Mouse (Mus musculus) heart, adult 11 months (tissue): ENCODE results near the gene Gm20388.

Source experiments
- DNase-seq: peaks from one replicate; pipeline ENCODE4 v3.0.0; 2022

Gm20388 gene

DNA sequence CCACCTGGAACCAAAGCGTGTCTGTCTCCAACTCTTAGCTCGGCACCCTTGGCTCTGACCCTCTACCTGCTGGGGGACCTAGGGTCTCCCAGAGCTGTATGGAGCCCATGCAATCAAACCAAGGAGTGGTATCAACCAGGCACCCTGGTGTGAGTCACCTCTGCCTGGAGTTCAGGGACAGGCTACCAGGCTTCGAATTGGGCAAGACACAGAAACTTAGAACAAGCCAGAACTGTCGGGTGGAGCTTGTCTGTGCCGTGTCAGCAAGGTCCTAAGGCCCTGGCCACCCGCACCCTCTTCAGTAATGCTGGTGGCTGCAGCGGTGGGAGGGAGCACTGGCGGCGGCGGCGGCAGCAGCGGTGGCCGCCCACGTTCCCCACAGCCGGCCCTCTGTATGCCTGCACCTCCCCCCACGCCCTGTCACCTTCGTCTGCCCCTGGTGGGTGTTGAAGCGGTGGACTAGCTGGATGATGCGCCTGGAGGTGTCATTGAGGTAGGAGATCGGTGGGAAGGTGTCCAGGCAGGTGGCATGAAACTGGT lies 2526.0 kb downstream of the Gm20388 start:
- DNase-seq: no peak

DNA sequence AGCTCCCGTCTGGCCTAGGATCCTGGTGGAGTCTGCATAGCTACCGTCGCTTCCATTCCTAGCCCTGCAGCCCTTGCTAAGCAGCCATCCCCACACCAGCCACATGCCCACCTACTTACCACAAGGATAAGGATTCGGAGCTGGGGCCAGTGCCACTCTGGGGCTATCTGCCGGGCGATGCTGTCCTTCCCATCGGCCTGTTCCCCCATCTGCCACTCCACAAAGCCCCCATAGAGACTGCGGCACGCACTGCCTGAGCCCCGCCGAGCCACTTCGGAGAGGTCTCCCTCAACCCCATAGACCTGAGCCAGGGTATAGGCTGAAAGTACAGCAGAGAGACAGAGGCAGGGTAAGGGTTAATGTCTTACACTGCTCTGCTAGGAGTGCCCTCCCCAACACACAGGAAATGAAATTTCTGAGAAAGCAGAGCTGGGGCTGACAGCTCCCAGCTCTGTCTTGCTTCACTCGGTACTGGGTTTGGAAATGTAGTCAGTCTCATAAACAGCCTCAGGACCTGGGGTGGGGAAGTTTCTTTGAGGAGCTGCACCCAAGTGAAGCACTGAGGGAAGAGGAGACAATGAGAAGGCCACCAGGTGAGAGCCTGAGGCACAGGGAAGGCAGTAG lies 2527.2 kb downstream of the Gm20388 start:
- DNase-seq: peak; percentile 91

DNA sequence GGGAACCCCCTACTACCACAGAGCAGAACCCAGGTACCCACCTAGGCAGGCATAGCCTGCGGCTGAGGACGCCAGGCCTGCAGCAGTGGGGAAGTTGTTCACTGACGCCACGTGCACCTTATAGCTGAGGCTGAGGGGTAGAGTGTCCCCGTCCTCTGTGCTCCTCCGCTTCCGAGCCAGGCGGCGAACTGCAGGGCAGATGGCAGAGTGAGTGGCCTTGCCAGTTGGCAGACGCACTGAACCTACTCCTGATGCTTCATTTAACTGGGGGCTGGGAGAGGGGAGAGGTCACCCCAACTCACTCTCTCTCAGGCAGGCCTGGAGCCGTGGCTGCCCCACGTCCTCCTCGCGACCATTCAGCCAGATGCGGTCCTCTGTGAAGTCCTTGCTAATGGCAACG lies 2528.7 kb downstream of the Gm20388 start:
- DNase-seq: no peak

DNA sequence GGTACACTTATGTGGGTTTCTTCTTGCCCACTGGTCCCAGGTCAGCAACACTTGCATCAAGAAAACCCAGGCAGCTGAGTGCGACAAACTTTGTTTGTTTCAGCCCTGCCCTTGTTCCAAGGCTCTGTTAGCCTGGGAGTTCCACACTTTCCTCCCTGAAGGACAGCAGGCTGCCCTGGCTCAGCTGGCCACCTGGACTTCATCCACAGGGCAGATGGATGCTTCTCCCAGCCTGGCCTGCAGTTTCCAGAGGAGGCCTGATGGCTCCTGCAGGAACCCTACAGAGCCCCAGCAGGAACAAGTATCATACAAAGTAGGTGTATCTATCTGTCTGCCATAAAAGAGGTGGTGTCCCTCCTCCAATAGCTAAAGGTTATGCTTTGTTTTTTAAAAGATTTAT lies 2530.7 kb downstream of the Gm20388 start:
- DNase-seq: no peak

DNA sequence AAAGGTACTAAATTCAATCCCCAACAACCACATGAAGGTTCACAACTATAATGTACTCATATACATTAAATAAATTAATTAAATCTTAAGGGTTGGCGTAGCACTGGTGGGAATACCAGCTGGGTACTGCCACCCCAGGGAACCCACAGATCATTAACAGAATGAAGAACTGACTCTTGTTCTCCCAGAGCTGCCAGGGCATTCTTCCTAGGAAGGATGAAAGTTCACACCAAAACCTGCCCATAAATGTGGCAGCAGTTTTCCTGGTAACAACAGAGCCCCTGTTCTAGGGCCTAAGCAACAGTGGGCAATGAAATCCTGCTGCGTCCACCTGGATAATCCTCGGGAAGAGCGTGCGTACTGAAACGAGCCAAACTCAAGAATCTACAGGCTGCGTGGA lies 2531.7 kb downstream of the Gm20388 start:
- no peak for DNase-seq

DNA sequence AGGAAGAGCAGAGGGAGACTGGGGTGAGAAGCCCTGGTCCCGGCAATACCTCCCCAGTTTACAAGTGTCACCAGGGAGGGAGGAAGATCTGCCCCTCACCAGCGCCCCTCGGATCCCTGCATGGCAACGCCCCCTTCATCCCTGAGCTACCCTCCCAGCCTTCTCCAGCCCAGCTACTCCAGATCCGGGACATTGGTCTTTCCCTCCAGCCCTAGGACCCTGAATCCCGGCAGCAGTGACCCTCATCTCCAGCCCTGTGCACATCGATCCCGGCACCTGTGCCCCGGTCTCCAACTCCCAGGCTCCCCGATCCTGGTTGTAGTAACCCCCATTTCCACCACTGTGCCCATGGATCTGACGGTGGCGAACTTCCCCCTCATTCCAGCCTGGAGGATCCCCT lies 2532.1 kb downstream of the Gm20388 start:
- DNase-seq: no peak

DNA sequence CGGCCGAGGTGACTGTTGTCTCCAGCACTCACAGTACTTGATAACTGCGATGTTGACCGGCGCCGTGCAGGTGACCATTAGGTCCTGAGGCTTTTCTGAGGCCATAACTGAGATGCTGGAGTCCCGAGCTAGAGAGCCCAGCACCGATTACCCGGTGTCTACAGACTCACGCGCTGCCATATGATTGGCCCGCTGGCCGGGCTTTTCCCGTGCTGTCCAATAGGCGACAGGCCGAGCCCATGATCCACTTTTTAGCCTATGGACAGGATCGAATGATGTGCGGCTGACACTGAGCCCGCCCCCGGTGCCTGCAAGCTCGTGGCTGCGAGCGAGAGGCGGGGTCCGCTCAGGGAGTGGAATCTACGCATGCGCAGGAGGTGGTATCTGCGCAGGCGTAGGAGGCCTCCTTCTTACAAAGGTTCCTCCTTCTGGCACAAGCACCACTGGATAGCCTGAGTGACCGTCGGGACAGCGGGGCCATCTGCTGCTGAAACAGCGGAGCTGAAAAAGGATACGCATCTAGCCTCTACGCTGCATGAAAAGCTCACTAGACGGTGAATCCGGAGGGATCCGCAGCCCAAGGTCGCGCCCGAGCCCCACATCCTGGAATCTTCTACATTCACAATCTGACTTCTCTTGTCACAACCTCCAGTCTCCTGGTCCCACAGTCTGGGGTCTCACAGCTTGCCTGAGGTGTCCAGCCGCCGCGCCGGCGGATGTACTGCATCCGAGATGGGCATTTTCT lies 2532.8 kb downstream of the Gm20388 start, which contains the start of gene Mvd:
Mvd (minus strand) TSS at position 161 of the 745 bp plus-strand sequence.
- peak; percentile 100 for DNase-seq

DNA sequence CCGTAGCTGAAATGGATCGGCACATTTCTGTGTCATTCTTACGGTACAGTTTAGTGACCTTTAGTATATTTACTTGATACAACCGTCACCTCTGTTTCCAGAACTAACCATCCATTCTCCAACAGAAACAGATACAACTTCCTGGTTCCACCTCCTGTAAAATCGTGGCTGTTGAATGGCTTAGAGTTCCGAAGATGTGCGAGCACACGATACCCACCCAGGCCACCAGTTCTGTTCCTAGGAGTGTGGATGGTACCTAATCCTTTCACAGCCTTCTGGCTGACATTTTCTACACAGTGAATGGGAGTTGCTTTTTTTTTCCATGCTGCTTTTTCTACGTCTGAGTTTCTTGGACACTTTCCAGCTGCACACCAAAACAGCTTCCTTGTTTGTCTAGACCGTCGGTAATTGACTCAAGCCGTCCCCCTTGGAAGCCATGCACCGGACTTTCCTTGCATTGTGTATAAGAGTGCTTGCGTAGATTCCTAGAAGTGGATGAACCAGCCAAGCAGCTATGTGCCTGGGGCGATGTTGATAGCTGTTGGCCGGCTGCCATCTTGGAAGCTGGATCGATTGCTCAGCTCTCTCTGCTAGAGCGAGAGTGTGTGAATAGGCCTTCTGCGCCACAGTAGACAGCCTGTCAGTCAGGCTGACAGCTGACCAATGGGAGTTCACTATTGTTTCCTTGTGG lies 2533.6 kb downstream of the Gm20388 start:
- peak; percentile 99 for DNase-seq

DNA sequence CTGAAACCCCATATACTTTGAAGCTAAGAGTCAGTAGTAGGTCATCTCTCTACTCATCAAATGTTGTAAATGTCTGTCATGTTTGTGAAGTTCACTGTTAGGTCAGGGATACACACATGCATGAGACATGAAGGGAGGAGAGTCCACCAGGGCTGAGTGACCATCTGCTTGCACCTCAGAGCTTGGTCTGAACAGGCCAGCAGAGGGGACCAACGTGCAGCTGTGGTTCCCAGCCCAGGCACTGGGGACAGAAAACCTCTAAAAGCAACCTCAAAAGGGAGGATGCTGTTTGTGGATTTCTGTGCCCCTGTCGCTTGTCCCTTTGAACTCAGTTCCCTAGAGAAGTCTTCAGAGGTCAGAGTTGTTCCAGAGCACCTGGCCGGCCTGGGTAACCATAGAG lies 2534.6 kb downstream of the Gm20388 start:
- DNase-seq: no peak

DNA sequence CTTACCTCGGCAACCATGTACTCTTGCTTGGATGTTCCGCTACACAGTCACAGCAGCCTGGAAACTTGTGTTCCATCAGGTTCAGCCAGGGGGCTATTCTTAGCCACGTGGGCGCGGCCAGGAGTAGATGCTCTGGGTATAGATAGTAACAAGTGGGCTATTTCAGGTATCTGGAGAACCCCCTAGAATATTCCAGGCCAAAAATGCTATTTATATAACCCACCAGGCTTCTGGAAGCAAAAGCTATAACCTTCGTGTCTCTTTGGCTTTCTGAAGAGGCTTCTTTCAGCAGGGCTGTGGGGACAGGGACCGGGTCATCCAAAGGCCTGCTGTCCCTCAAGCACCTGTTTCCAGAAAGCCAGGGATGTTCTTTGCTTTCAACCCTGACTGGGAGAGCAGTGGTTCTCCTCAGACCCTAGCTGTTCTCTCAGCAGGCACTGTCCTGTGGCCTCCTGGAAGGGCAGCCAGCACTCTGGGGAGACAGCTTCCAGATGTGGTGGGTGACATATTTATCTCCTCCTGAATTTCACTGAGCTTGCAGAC lies 2540.6 kb downstream of the Gm20388 start:
- peak; percentile 98 for DNase-seq

DNA sequence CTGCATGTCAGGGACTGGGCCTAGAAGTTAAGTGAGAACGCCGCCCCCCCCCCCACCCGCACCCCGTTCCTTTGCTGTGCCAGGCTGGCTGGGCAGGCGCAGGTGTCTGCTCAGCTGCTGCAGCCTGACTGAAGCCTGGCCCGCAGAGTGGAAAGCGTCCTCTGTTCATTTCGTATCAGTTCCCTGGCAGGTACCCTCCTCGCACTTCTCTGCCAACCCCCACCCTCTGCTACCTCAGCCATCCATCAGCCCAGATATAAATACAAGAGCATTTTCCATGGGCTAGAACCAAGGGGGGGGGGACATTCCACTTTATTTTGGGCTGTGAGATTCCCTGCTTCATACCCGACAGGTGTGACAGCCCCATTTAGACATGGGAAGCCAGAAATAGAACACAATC lies 2541.5 kb downstream of the Gm20388 start:
- DNase-seq: peak; percentile 97

DNA sequence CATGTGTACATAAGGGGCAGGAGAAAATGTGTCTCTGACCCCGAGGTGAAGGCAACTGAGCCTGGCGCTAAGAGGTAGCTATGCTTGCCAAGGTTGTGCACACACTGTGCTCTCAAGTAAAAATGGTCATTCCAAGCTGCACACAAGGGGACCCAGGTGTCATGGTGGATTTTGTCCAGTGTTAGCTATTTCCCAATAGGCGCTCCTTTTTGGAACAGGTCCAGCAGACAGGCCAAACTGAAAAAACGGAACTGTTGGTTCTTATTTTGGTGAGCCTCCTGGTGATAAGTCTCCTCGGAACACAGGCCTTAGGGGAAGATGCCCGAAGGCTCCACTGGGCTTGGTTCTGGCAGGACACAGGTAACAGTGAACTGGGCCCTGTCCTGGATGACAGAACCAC lies 2543.8 kb downstream of the Gm20388 start:
- DNase-seq: no peak

DNA sequence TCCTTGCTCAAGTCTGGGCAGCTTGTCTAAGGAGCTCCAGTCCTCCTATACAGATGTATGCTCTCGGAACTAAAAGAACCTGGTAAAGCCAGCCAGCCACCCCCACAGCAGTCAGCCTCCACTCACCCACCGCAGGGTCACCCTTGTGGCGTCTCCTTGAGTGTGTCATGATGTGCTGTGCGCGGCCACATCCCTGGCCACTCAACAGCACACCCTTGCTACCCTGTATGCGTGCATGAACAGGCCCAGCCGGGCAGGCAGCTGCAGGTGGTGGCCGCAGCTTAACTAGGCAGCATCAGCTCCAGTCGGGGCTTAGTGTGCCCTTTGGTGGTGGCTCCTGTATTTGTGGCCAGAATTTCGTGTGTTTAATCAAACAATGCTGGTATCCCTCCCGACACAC lies 2546.5 kb downstream of the Gm20388 start:
- DNase-seq: no peak

DNA sequence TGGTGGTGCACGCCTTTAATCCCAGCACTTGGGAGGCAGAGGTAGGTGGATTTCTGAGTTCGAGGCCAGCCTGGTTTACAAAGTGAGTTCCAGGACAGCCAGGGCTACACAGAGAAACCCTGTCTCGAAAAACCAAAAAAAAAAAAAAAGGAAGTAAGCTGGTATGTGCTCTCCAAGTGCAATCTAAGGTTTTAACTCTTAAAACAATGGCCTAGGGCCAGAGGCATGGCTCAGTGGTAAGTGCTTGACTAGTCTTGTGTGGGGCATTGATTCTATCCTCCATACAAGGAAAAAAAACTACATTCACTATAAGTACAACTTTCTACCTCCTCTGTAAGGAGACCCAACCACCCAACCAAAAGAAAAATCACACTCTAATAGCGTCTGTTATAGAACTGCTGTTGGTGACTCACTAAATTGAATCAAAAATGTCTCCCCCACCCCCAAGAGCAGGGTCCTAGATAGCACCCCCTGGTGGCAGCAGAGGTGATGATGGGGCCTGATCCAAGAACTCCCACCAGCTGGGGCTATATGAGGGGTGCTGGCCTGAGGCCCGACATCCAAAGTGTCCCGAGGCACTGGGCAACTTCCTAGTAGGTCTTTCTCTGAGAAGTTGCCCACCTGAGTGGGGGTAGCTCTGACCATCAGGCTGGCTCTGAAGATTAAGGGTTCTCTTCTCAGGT lies 2548.7 kb downstream of the Gm20388 start:
- no peak for DNase-seq

DNA sequence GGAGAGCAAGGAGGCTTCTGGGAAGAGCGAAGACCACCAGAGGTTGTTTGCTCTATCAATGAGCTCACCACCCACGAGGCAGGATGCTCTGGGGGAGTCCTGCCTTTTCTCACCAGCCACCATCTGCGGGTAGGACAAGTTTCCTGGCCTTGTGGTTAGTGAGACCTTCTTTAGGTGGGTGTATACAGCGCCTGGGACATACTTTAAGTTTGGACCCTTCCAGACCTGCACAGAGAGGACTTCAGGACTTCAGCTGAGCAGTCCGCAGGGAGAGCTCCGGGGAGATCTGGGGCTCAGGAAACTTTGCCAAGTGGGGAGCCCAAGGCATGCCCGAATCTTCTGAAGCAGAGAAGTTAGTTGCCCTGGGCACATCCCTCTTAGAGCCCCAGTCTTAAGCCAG lies 2549.3 kb downstream of the Gm20388 start:
- no peak for DNase-seq

DNA sequence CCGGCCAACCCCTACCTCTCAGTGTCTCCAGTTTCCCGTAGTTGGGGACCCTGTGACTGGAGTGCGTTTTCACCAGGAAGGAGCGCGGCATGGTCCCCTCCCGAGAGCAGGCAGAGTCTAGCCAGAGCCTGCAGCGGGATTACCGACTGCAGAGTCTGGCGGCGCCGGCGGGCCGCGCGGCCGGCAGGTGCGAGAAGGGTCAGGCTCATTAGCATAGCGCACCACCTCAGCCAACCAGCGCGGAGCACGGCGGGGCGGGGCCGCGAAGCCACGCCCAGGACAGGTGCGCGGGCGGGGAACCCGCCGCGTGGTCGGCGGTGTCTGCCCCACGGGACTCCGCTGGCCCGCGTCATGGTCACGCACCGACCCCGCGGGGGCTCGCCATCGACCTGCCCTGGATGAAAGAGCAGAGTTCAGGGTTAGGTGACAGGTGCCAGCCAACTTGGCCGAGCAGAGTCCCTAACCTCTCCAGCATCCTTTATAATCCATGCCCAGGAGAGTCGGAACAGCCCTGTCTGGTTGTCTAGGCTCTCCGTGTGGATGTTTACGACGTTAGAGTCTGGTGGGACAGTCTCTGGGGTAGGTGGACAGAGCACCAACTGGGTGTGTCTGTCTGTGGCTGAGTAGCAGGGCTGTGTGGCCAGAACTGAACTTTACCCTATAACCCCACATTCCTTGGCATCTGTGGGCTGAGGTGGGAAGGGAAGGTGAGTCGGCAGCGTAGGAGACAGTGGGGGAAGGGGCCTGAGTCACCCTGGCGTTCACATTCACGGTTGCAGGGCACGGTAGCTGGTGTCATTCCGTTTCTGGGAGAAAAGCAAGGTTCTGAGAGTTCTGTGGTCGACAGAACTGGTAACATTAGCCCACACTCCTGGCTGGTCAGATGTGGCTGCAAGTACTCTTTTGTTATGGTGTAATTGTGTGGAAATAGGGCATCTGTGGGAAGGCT lies 2550.2 kb downstream of the Gm20388 start, which contains the start of gene Snai3:
Snai3 (minus strand) TSS at position 210 of the 949 bp plus-strand sequence.
- peak; percentile 95 for DNase-seq

DNA sequence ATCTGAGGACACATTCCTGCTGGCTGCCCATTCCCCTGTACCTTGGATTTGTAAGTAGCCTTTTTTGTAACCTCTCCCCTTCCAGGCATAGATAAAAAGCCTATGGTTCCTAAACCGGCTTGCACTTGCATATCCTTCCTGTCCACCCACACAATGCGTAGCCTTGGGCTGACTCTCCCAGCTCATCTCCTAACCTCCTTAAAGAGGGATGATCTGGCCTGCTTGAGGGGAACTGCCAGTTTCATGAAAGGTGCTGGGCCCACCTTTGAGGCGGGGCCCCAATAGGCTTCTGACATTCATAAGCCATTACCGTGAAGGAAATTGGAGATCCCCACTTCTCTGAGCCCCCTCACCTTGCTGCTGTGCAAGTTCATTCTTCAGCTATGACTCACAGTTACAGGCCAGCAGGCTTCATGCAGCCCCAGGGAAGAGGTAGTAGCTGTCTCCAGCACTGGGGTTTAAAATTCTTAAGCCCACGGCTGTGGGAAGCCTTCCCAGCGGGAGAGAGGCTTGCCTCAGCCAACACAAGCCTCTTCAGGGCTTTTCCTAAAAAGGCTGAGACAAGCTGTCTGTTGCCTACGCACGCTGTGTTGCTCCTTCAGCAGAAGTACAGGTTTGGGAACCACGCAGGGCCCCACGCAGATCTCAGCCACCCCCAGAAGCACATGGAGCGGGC lies 2551.0 kb downstream of the Gm20388 start:
- DNase-seq: no peak

DNA sequence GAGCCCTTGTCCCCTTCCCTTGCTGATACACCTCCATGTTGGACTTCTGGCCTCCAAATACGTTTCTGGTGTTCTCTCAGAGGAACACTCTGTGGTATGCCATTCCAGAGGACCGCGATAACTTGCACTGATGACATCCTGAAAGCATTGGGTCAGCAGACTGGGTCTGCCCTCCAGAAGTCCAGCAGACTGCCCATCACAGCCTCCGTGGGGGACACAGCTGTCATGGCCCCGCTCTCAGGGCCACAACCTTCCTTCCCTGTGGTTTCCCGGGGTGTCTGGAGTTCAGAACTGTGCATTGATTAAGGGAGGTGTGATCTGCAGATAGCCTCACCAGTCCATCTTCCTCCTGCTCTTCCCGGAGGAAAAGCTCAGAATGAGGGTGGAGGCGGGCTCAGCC lies 2551.9 kb downstream of the Gm20388 start:
- no peak for DNase-seq

DNA sequence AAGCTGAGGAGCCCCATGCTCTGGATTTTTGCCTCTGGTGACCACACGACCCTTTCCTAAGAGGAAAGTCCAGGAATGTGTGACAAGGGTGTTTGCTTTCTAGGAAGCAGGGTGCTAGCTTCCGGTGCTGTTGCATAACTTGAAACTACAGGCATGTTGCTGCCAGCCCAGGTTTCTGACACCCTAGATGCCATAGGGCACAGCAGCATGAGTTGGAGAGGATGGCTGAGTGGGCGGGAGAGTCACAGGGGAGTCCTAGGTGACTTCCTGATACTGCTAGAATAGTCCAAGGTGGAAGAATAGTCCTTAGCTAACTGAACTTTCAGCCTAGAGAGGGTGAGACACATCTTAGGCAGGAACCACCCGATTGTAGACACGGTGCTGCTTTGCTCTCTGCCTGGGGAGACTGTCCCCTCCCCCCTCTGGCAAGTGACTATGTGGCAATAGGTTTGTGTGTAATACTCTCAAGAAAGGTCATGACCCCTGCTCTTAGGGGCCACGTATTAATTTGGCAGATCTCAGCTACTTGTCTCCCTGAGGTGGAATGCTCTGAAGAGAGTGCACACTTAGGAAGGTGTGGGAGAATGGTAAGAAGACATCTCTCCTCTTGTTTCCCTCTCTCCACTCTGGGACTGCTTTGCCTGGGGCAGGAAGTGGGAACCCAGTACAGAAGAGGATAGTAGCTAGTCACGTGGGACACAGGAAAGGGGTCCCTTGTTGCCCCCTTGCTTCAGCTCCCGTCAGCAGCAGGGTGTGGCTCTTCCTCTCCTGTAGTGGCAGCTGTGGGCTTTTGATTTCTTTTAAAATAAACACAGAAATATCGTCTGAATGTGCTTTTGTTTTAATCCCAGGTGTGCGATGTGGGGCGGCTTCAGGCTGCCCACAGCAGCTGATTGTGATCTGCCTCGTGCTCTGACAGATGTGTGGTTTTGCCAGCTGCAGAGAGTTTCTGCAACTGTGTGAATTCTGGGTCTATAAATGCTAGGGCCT lies 2553.3 kb downstream of the Gm20388 start:
- peak; percentile 87 for DNase-seq

DNA sequence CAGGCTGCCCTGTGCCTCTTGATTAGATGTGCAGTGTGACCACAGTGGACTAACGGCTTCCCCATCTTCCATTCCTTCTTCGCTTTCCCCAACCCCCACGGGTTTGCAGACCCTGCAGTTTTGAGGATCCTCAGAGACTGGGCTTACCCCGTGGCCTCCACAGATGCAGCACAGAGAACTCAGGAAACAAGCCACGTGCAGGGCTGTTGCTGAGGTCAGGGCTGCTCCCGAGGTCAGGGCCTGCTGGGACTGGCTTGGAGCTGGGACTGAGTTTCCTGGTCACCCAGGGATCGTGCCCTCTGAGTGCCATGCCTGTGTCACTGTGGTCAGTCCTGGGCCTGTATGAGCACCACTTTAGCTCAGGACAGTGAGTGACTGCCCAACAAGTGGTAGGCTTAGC lies 2554.3 kb downstream of the Gm20388 start:
- peak; percentile 89 for DNase-seq
